Mouse (Mus musculus): ENCODE results near the gene 2010003K11Rik. TPM values are rescaled to one million over a fixed set of nuclear protein-coding genes. Genes with fewer than 3 reads are reported as not detected.

The 2010003K11Rik gene
- polyA plus RNA-seq, 1 experiment = 128 TPM

DNA sequence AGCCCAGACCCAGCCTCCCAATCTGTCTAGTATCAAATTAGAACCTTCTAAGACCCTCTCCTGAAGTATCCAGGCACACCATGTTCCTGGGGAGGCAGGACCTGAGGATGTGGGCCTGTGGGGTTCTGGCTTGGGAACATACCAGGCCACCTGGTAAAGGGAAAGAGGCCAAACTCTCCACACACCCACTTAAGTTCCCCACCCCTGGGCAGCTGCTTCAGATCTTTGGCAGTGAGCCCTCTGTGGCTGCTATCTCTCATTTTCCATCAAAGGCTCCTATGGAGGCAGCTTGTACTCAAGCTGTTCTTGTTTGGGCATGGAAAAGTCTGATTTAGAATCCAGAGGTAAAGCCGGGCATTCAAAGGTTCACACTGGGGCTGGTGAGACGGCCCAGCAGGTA lies 10.5 kb downstream of the 2010003K11Rik start:
- Histone ChIP-seq H3K4me1 (ENCODE audit: control insufficient read depth, insufficient read depth, insufficient read length, low read length) (peaks cover 8% of the 10 kb centered on the region; the same call in 1 of the 2 replicates), H3K36me3 (ENCODE audit: control insufficient read depth, insufficient read depth, low read length) (no peaks in the 10 kb centered on the region), H3K27ac (ENCODE audit: insufficient read depth, low read depth, low read length) (no peak overlapping the region), H3K27me3 (ENCODE audit: control insufficient read depth, insufficient read depth, low read length) (no peaks in the 10 kb centered on the region), H3K4me3 (ENCODE audit: low read depth, low read length) (no peak overlapping the region)
- WGBS = 19% methylated on average over 2 of the region's 2 CpGs
- TF ChIP-seq POLR2A (IDR thresholded peaks at IDR 0.05; ENCODE audit: low read depth, low read length) (no peak), CTCF (IDR thresholded peaks at IDR 0.05; ENCODE audit: extremely low read depth, insufficient read length, insufficient replicate concordance, low read depth, low read length) (no peak)

GRCm38 (mm10) chr19:4485006-4485405 lies 13.4 kb downstream of the 2010003K11Rik start:
- Histone ChIP-seq H3K27ac (ENCODE audit: insufficient read depth, low read depth, low read length) (no peak overlapping the region), H3K36me3 (ENCODE audit: control insufficient read depth, insufficient read depth, low read length) (no peaks in the 10 kb centered on the region), H3K4me3 (ENCODE audit: low read depth, low read length) (no peak overlapping the region), H3K4me1 (ENCODE audit: control insufficient read depth, insufficient read depth, insufficient read length, low read length) (peaks cover 2% of the 10 kb centered on the region; the same call in 1 of the 2 replicates), H3K27me3 (ENCODE audit: control insufficient read depth, insufficient read depth, low read length) (no peaks in the 10 kb centered on the region)
- no peak for TF ChIP-seq POLR2A (IDR thresholded peaks at IDR 0.05; ENCODE audit: low read depth, low read length)
- TF ChIP-seq CTCF (IDR thresholded peaks at IDR 0.05; ENCODE audit: extremely low read depth, insufficient read length, insufficient replicate concordance, low read depth, low read length) = no peak
- 40% methylated on average over 5 of the region's 5 CpGs for WGBS

GRCm38 (mm10) chr19:4482111-4482859 lies 16.1 kb downstream of the 2010003K11Rik start:
- WGBS = 84% methylated on average over 3 of the region's 3 CpGs
- no peaks in the 10 kb centered on the region for H3K27me3 ChIP-seq (ENCODE audit: control insufficient read depth, insufficient read depth, low read length)
- no peaks in the 10 kb centered on the region for H3K36me3 ChIP-seq (ENCODE audit: control insufficient read depth, insufficient read depth, low read length)
- H3K4me3 ChIP-seq (ENCODE audit: low read depth, low read length) = no peak overlapping the region
- no peak overlapping the region for H3K27ac ChIP-seq (ENCODE audit: insufficient read depth, low read depth, low read length)
- TF ChIP-seq POLR2A (IDR thresholded peaks at IDR 0.05; ENCODE audit: low read depth, low read length) = no peak
- no peak for TF ChIP-seq CTCF (IDR thresholded peaks at IDR 0.05; ENCODE audit: extremely low read depth, insufficient read length, insufficient replicate concordance, low read depth, low read length)
- peaks cover 5% of the 10 kb centered on the region; the same call in 1 of the 2 replicates for H3K4me1 ChIP-seq (ENCODE audit: control insufficient read depth, insufficient read depth, insufficient read length, low read length)

DNA sequence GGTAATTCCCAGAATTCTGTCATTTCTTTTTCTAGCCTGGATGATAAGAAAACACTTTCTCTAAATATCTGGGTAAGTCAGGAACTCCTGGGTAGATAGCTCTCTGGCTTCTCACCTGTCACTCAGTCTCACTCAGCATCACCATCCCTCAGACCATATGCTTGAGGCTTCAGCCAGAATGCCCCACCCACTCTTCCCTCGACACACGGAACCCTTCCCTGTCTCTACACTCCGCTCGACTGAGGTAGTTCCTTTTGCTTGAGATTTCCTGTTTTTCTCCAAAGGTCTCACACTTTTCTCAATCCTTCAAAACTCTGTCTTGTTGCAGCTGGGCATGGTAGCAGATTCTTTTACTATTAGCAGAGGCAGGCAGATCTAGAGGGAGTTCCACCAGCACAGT lies 17.1 kb downstream of the 2010003K11Rik start:
- H3K27ac ChIP-seq (ENCODE audit: insufficient read depth, low read depth, low read length) = no peak overlapping the region
- H3K4me1 ChIP-seq (ENCODE audit: control insufficient read depth, insufficient read depth, insufficient read length, low read length) = peaks cover 10% of the 10 kb centered on the region
- H3K4me3 ChIP-seq (ENCODE audit: low read depth, low read length) = no peak overlapping the region
- H3K27me3 ChIP-seq (ENCODE audit: control insufficient read depth, insufficient read depth, low read length) = no peaks in the 10 kb centered on the region
- TF ChIP-seq CTCF (IDR thresholded peaks at IDR 0.05; ENCODE audit: extremely low read depth, insufficient read length, insufficient replicate concordance, low read depth, low read length) (no peak), POLR2A (IDR thresholded peaks at IDR 0.05; ENCODE audit: low read depth, low read length) (no peak)
- no peaks in the 10 kb centered on the region for H3K36me3 ChIP-seq (ENCODE audit: control insufficient read depth, insufficient read depth, low read length)
- 37% methylated on average over 4 of the region's 4 CpGs for WGBS

DNA sequence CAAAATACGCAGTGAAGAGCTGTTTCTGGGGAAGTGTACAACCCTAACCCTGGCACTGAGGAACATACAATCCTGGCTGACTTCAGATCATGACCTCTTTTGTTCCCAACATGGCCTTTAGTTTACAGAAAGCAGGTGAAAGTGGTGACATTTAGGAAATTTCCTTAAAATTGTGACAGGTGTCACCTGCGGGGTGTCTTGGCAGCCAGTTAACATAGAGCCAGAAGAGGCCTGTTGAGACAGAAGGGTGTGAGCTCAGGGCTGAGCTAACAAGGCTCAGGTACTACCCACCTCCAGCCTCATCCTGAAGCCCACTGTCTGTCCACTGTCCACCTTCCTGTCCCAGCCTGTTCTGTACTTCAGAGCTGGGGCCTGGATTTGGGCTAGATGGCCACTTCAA lies 18.3 kb downstream of the 2010003K11Rik start:
- WGBS = 88% methylated on average over 2 of the region's 2 CpGs
- no peak overlapping the region for H3K27ac ChIP-seq (ENCODE audit: insufficient read depth, low read depth, low read length)
- H3K27me3 ChIP-seq (ENCODE audit: control insufficient read depth, insufficient read depth, low read length) = no peaks in the 10 kb centered on the region
- H3K4me1 ChIP-seq (ENCODE audit: control insufficient read depth, insufficient read depth, insufficient read length, low read length) = peaks cover 8% of the 10 kb centered on the region
- no peak overlapping the region for H3K4me3 ChIP-seq (ENCODE audit: low read depth, low read length)
- no peaks in the 10 kb centered on the region for H3K36me3 ChIP-seq (ENCODE audit: control insufficient read depth, insufficient read depth, low read length)
- TF ChIP-seq CTCF (IDR thresholded peaks at IDR 0.05; ENCODE audit: extremely low read depth, insufficient read length, insufficient replicate concordance, low read depth, low read length) (no peak), POLR2A (IDR thresholded peaks at IDR 0.05; ENCODE audit: low read depth, low read length) (no peak)

GRCm38 (mm10) chr19:4478190-4478516 lies 20.2 kb downstream of the 2010003K11Rik start:
- H3K27ac ChIP-seq (ENCODE audit: insufficient read depth, low read depth, low read length) = peak overlapping the region; percentile 80
- H3K36me3 ChIP-seq (ENCODE audit: control insufficient read depth, insufficient read depth, low read length) = no peaks in the 10 kb centered on the region
- H3K4me1 ChIP-seq (ENCODE audit: control insufficient read depth, insufficient read depth, insufficient read length, low read length) = peaks cover 8% of the 10 kb centered on the region
- H3K27me3 ChIP-seq (ENCODE audit: control insufficient read depth, insufficient read depth, low read length) = no peaks in the 10 kb centered on the region
- H3K4me3 ChIP-seq (ENCODE audit: low read depth, low read length) = no peak overlapping the region
- WGBS = 0% methylated on average over 1 of the region's 1 CpGs
- peak; percentile 26; the same call in 1 of the 2 replicates for TF ChIP-seq CTCF (IDR thresholded peaks at IDR 0.05; ENCODE audit: extremely low read depth, insufficient read length, insufficient replicate concordance, low read depth, low read length)
- TF ChIP-seq POLR2A (IDR thresholded peaks at IDR 0.05; ENCODE audit: low read depth, low read length) = no peak

- TF ChIP-seq POLR2A (IDR thresholded peaks at IDR 0.05; ENCODE audit: low read depth, low read length) (peak; percentile 23; the same call in 1 of the 2 replicates), CTCF (IDR thresholded peaks at IDR 0.05; ENCODE audit: extremely low read depth, insufficient read length, insufficient replicate concordance, low read depth, low read length) (no peak)
- 7% methylated on average over 21 of the region's 21 CpGs for WGBS
- Histone ChIP-seq H3K36me3 (ENCODE audit: control insufficient read depth, insufficient read depth, low read length) (no peaks in the 10 kb centered on the region), H3K4me1 (ENCODE audit: control insufficient read depth, insufficient read depth, insufficient read length, low read length) (peaks cover 8% of the 10 kb centered on the region), H3K27ac (ENCODE audit: insufficient read depth, low read depth, low read length) (peak within 1 kb of the TSS; percentile 80), H3K4me3 (ENCODE audit: low read depth, low read length) (peak within 1 kb of the TSS; percentile 71), H3K27me3 (ENCODE audit: control insufficient read depth, insufficient read depth, low read length) (no peaks in the 10 kb centered on the region)
Observed at GRCm38 (mm10) chr19:4477345-4478189, 20.8 kb downstream of the 2010003K11Rik start, which contains the start of gene Syt12. Gene Syt12, minus strand, starts transcription at chr19:4477447.
